Mouse (Mus musculus): Measurements from ENCODE around the gene Gng12.

GRCm38 (mm10) chr6:66901926-66902325 lies 5.7 kb downstream of the Gng12 start:
- no peak for TF ChIP-seq CTCF (IDR thresholded peaks at IDR 0.05; ENCODE audit: low read depth)
- TF ChIP-seq EP300 (IDR thresholded peaks at IDR 0.05; ENCODE audit: low read depth) = no peak

Data from heart, postnatal 0 days (tissue).